Mouse (Mus musculus): Measurements from ENCODE around the gene Cx3cl1. TPM values are rescaled to one million over a fixed set of nuclear protein-coding genes. Genes with fewer than 3 reads are reported as not detected.

The Cx3cl1 gene
- total RNA-seq, 1 experiment from 2014 or later, result not detected

GRCm38 (mm10) chr8:94825170-94825569 lies 53.4 kb downstream of the Cx3cl1 start:
- no peak for ATAC-seq (replicated peaks; ENCODE audit: low read depth, poor library complexity, severe bottlenecking)

GRCm38 (mm10) chr8:94826210-94826609 lies 54.4 kb downstream of the Cx3cl1 start:
- ATAC-seq (replicated peaks; ENCODE audit: low read depth, poor library complexity, severe bottlenecking), result no peak

- ATAC-seq (replicated peaks; ENCODE audit: low read depth, poor library complexity, severe bottlenecking), result no peak
These were observed 56.5 kb downstream of the Cx3cl1 start for GRCm38 (mm10) chr8:94828284-94828683.

Other genes starting within 250 kb of the Cx3cl1 start
- gene Cpne2, start 239.0 kb upstream of the Cx3cl1 start, total RNA-seq (2017), result 78.1 and 88.0 TPM in 2 replicates
- 37.1 and 42.9 TPM in 2 replicates for gene Rspry1, start 170.1 kb upstream of the Cx3cl1 start, total RNA-seq (2017)
- gene Fam192a, start 170.0 kb upstream of the Cx3cl1 start, total RNA-seq (2017), result 104 and 157 TPM in 2 replicates
- gene Arl2bp, start 105.4 kb upstream of the Cx3cl1 start, total RNA-seq (2017), result 126 and 144 TPM in 2 replicates
- gene Pllp, start 75.7 kb upstream of the Cx3cl1 start, total RNA-seq (2017), result not detected in 2 replicates
- gene Ccl22, start 26.4 kb upstream of the Cx3cl1 start, total RNA-seq (2017), result not detected in 2 replicates
- gene Ccl17, start 38.4 kb downstream of the Cx3cl1 start, total RNA-seq (2017), result 1.1 and 4.9 TPM in 2 replicates
- gene Coq9, start 66.3 kb downstream of the Cx3cl1 start, total RNA-seq (2017), result 16.8 and 30.8 TPM in 2 replicates
- gene Ciapin1, start 66.3 kb downstream of the Cx3cl1 start, total RNA-seq (2017), result 32.4 and 34.1 TPM in 2 replicates
- 51.3 and 54.3 TPM in 2 replicates for gene Polr2c, start 85.4 kb downstream of the Cx3cl1 start, total RNA-seq (2017)
- gene Dok4, start 104.3 kb downstream of the Cx3cl1 start, total RNA-seq (2017), result 0.78 and 0.82 TPM in 2 replicates
- gene Ccdc102a, start 146.1 kb downstream of the Cx3cl1 start, total RNA-seq (2017), result 0.58 and 2.2 TPM in 2 replicates
- gene Adgrg5, start 151.7 kb downstream of the Cx3cl1 start, total RNA-seq (2017), result 0.05 TPM in 1 of 2 replicates, not detected in the other
- 293 and 407 TPM in 2 replicates for gene Adgrg1, start 202.7 kb downstream of the Cx3cl1 start, total RNA-seq (2017)
- gene Adgrg3, start 245.7 kb downstream of the Cx3cl1 start, total RNA-seq (2017), result 144 and 156 TPM in 2 replicates